Mouse (Mus musculus) heart, adult 18-20 months (tissue): ENCODE measurements at regions not wholly inside any gene's neighbourhood (a gene's known extent, or its start where the extent isn't known, plus 50 kb on each side); places are given as distances from the start of the nearest gene placed in this dataset.
"Not testable (repeated sequence)": the region's sequence is repeated elsewhere in the genome, so short reads cannot be mapped to it uniquely, and the experiment has no call there.

Experiments used
- DNase-seq, 2 experiments: peaks; one replicate each; pipeline ENCODE4 v3.0.0; 2021 to 2022; ENCODE audit warnings: mixed read lengths in 1 of 2

GRCm38 (mm10) chr12:47163171-47163570 lies 344.4 kb upstream of the Nova1 start:
- peak in 1 of 2 experiments; percentile 2 for DNase-seq

DNA sequence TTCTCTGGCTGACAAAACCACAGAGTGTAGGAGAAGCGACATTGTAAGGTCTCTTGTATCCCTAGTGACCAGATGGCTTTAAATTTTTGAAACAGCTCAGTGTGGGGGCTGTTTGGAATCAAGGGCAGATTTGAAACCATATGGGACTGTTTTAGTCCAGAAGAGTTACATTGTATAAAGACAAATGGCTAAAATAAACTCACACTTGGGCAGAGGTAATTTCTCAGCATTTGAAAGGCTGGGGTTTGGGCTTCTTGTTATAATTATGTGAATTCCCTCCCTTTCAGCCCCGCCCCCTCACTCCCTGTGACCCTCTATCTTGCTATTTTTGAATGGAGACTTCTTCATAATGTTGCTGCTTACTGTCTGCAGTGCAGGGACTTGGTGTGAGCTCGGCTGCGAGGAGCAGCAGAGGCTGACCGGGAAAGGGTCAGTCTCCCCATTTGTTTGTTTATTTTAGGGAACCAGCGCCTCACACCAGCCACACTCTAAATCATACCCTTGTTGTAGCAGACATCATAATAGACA lies 344.0 kb upstream of the Nova1 start:
- peak in 1 of 2 experiments; percentile 2 for DNase-seq

DNA sequence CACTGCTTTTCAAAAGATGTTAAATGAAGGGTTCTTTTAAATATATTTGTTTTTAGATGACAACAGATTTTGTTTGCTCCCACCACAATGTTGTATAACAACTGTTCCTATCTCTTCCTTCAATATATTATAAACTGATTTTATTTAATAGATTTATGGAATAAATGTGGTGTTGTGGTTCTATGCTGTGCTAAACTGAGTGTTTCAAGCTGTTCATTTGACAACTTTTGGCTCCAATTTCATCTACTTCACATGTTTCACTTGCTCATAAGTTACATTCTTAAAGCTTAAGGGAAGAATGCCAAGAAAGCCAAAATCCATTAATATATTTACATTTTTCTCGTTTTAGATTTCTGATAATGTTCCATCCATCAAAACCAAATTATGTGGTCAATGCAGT lies 341.9 kb upstream of the Nova1 start:
- no peak for DNase-seq

GRCm38 (mm10) chr12:47155916-47156315 lies 337.2 kb upstream of the Nova1 start:
- DNase-seq: not testable (repeated sequence)

GRCm38 (mm10) chr12:47140677-47141076 lies 321.9 kb upstream of the Nova1 start:
- no peak for DNase-seq

- DNase-seq: no peak
Observed at GRCm38 (mm10) chr12:47129821-47130220, 311.1 kb upstream of the Nova1 start.

DNA sequence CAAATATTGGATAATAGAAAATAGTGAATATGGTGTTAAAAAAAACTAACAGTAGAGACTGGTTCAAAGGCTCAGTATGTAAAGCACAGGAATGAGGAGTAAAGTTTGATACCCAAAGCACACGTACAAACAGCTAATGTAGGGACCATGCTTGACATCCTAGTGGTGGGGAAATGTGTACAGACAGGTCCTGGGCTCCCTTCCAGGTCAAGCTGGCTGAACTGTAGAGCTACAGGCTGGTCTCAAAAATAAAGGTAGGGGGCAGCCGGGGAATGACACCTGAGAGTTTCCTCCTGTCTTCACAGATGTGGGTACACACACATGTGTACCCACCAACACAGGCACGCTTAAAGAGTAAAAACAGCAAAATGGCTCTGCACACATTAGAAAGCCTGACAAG lies 309.9 kb upstream of the Nova1 start:
- DNase-seq: no peak

- no peak for DNase-seq
Observed at GRCm38 (mm10) chr12:47121426-47121825, 302.7 kb upstream of the Nova1 start.

DNA sequence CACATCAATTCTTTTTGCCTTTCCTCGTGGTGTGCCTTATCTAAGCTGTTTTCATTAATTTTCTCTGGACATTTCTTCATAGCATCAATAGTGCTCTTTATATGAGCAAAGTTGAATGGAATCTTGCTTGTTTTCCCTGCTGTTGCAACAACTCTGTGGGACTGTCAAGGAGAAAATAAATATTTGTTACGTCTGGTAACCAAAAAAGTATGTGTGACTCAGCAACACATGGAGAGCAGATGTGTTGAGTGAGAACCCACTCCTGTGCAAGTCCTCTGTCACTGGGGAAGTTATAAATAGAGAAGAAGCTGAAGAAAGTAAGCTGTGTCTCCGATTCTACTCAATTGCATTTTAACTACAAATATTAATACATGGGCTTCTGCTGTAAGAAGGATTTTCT lies 298.8 kb upstream of the Nova1 start:
- peak; percentile 49 to 77 for DNase-seq

GRCm38 (mm10) chr12:47089234-47089633 lies 270.5 kb upstream of the Nova1 start:
- no peak for DNase-seq

DNA sequence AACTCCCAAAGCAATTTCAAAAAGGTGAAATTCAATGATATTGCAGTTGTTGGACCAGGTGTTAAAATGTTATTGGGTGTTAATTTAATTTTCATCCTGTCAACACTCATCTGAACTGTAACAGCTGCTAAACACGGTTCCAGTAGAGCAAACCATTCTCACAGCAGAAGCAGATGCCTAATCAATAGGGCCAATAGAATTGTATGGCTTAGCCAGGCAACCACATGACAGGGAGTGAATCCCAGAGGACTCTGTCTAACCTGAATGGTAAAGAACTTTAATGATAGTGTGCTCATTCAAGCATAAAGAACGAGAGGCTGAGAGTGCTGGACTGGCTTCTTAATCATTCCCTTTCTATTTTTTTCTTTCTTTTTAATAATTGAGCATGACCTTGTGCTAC lies 256.2 kb upstream of the Nova1 start:
- no peak for DNase-seq

- DNase-seq: no peak
Observed at GRCm38 (mm10) chr12:47052474-47052873, 233.7 kb upstream of the Nova1 start.

- no peak for DNase-seq
Observed at GRCm38 (mm10) chr12:47020810-47021348, 202.2 kb upstream of the Nova1 start.

- DNase-seq: peak; percentile 71 to 77
Observed at GRCm38 (mm10) chr12:46992343-46992742, 173.6 kb upstream of the Nova1 start.

GRCm38 (mm10) chr12:46988972-46989371 lies 170.2 kb upstream of the Nova1 start:
- DNase-seq: no peak

DNA sequence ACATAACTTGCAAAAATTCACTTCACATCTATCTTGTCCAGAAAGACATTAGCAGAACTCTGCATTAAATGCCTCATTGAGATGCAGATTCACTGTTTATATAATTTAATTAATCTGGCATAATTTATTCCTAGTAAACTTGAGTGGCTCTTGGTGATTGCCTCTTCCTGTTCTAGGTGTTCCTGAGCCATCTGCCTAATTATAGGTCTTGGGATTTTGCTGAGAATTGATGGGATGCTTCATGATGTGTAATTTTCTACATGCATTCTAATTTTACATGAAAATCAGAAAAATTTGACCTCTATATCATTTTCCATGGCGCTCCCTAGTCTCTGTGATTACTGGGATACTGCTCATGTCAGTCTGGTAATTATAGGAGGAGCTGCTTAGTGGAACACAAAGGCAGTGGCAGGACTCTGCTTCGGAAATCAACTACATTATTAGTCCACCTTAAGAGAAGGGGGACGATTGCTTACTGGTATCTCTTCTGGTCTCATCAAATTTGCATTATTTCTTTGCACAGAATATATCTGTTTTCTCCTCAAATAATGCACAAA lies 131.6 kb upstream of the Nova1 start:
- DNase-seq: no peak

DNA sequence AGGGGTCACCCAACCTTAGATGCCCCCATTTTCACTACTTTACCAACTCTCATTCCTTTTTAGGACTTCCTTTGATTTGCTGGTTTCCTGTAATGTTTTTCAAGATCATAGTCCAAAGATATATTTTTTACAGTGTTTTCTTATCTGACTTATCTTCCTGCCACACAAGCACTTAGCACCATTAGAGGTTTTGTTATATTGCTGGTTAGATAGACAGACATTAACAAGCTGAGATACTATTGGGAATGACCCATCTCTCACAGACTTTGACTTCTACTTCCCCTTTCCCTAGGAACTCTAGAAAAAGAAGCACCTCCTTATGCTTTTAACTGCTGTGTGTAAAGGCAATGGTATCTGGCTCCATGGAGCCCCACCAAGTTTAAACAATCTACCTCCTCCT lies 127.0 kb upstream of the Nova1 start:
- DNase-seq: no peak

DNA sequence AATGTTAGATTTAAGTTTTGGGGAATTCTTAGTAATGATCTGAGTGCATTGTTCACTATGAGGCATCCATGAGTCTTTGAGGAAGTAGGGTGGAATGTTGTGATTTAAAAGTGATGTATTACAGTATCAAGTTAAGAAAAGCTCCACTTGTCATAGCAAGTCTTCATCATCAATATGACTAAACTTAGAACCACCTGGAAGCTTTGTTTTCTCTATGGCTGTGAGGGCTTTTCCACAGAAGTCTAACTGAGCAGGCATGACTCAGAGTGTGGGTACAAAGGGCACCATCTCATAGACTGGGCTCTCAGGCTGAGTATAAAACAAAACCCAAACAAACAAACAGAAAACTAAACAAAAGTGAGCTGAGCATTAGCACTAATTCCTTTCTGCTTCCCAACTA lies 112.4 kb upstream of the Nova1 start:
- no peak for DNase-seq

DNA sequence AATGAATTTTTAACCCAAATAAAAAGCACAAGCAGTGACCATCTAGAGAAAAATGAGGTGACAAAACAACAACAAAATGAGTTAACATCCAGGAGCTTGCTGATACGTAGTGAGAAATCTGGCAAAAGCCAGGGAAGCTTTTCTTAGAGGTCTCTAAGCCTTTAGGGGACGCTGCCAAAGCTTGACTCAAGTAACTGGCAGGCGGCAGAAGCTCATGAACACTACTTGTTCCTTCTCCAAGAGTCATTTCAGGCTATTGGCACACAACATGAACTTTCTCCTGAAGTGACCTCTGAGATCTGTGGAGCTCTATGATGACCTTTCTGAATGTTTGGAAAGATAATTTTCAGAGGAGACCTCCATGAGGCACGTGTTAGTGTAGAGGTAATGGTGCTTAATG lies 98.6 kb upstream of the Nova1 start:
- peak; percentile 54 to 73 for DNase-seq

DNA sequence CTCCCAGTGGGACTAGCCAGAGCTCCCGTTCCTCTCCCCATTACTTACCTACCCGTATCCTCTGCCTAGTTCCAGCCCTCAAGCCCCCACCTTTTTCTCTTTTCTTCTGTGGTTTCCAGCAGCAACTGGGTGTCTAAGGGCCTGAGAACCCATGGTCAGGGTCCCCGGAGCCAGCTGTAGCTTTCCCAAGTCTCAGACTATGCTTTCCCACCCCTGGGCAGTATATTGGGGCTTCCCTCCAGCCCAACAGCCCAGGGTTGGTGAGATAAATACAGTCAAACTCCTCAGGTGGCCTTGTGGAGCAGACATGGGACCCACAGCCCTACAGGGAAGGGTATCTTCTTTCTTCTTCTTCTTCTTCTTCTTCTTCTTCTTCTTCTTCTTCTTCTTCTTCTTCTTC lies 59.4 kb upstream of the Nova1 start:
- DNase-seq: no peak

DNA sequence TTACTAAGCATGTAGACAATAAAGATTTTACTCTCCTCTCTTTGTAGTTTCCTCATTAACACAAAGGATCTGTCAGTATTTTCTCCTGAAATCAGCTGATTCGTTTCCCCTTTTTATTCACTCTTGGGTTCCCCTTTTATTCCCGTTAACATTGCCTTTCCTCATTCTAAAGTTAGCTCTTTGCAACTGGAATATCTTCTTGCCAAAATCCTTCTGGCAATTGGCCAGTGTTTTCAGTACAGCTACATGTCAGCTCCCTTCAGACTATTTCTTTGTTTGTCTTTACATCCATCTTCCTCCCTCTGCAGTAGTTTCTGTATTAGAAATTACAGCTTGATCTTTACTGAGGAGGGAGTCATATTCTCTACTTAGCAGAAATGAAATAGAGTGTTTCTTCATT lies 51.4 kb upstream of the Nova1 start:
- peak; percentile 62 to 74 for DNase-seq
